Mouse (Mus musculus): ENCODE results near the gene Vps26c. TPM values are rescaled to one million over a fixed set of nuclear protein-coding genes. Genes with fewer than 3 reads are reported as not detected.

The Vps26c gene
- 47.4 and 54.6 TPM in 2 replicates for polyA plus RNA-seq (2014; fragmentation: Nextera tagmentation; extraction: Ambion mirVana)

DNA sequence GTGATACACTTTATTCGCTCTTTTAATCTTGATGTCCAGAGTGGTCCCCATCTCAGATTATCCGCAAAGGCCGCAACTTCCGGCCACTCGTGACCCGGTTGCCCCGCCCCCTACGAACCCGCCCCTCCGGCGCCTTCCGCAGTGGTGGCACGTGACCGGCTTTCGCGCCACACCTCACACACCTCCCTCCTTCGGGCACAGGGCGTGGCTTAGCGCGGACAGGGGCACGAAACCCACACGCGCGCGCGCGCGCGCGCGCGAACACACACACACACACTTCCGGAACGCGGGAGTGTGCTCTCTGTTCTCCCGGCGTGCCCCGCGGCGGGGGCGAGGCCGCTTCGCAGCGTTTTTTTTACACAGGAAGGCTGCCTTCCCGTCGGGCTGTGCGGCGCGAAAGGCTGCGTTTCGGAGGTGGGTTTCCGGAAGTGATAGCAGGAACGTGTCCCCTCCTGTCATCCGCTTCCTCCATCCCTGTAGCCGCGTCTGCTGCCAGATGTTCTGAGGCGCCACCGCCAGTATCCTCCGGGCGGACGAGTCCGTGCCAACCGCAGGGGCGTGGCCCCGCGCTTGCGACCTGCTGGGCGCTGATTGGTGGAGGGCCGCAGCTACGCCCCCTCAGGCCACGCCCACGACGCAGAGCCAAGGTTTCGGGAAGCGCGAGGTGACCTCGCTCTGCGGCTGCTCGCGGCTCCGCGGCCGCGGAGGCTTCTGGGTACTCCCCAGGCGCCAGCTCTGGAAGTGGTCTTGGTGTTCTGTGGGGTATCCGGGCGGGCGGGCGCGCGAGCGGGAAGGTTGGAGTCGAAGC, at the start of gene Vps26c:
Vps26c (minus strand) TSS at position 487 of the 808 bp plus-strand sequence.
- Histone ChIP-seq H3K9me3 (replicated peaks; ENCODE audit: control insufficient read depth, low read length) (no peaks in the 10 kb centered on the region), H3K27ac (ENCODE audit: low read depth, low read length) (peak within 1 kb of the TSS; percentile 96), H3K4me1 (ENCODE audit: control insufficient read depth, insufficient read depth, low read length) (peaks cover 22% of the 10 kb centered on the region), H3K9ac (ENCODE audit: low read depth, low read length) (peak within 1 kb of the TSS; percentile 83), H3K4me3 (ENCODE audit: low read depth, low read length) (peak within 1 kb of the TSS; percentile 73), H3K27me3 (ENCODE audit: control insufficient read depth, insufficient read depth, low read length) (no peaks in the 10 kb centered on the region), H3K36me3 (ENCODE audit: control insufficient read depth, insufficient read depth, low read length) (no peaks in the 10 kb centered on the region), H3K4me2 (peak within 1 kb of the TSS; percentile 67)
- ATAC-seq (replicated peaks; ENCODE audit: insufficient number of reproducible peaks, low FRiP score, low TSS enrichment) = peak; percentile 92
- WGBS (ENCODE audit: insufficient replicate concordance) = under 1% methylated on average over 92 of the region's 93 CpGs

DNA sequence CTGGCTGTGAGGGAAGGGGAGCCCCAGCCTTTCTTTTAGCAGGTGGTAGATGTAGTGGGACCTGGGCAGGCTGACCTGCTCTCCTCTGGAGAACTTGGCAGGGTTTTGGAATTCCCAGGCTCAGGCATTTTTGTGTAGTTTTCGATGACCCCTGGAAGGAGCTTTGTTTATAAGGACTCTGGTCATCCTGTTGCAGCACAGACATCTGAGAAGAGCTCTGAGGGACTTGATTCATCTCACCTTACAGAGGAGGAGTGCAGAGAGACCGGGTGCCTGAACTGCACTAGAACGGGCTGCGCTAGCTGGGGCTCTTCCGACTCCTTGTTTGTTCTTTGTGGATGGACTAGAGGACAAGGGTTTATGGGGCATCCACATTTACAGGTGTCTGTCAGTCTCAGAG, 49.1 kb upstream of the Vps26c start:
- Histone ChIP-seq H3K27me3 (ENCODE audit: control insufficient read depth, insufficient read depth, low read length) (no peaks in the 10 kb centered on the region), H3K4me3 (ENCODE audit: low read depth, low read length) (no peak overlapping the region), H3K27ac (ENCODE audit: low read depth, low read length) (no peak overlapping the region), H3K4me1 (ENCODE audit: control insufficient read depth, insufficient read depth, low read length) (peaks cover 51% of the 10 kb centered on the region), H3K4me2 (no peak overlapping the region), H3K9me3 (replicated peaks; ENCODE audit: control insufficient read depth, low read length) (no peaks in the 10 kb centered on the region), H3K9ac (ENCODE audit: low read depth, low read length) (no peak overlapping the region), H3K36me3 (ENCODE audit: control insufficient read depth, insufficient read depth, low read length) (no peaks in the 10 kb centered on the region)
- WGBS (ENCODE audit: insufficient replicate concordance) = 69% methylated on average over 5 of the region's 5 CpGs
- ATAC-seq (replicated peaks; ENCODE audit: insufficient number of reproducible peaks, low FRiP score, low TSS enrichment) = no peak

DNA sequence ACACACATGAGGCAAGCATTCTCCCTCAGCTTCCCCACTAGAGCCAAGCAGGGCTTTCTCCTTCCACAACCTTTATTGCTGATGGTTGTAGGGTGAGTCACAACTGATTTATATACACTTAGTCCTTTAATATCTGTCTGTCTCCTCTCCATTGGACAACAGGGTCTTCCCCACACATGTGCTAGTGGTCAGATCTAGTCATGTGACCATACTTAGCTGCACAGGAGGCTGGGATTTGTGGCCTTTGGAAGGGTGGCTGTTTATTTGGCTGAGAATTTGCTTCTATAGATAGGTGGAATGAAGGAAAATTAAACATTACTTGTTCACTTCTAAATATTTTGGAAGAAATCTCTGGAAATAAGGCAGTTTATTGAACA, 48.1 kb upstream of the Vps26c start:
- H3K27ac ChIP-seq (ENCODE audit: low read depth, low read length) = no peak overlapping the region
- H3K36me3 ChIP-seq (ENCODE audit: control insufficient read depth, insufficient read depth, low read length) = no peaks in the 10 kb centered on the region
- H3K4me2 ChIP-seq = no peak overlapping the region
- H3K4me3 ChIP-seq (ENCODE audit: low read depth, low read length) = no peak overlapping the region
- H3K9ac ChIP-seq (ENCODE audit: low read depth, low read length) = no peak overlapping the region
- peaks cover 45% of the 10 kb centered on the region for H3K4me1 ChIP-seq (ENCODE audit: control insufficient read depth, insufficient read depth, low read length)
- ATAC-seq (replicated peaks; ENCODE audit: insufficient number of reproducible peaks, low FRiP score, low TSS enrichment) = no peak
- H3K27me3 ChIP-seq (ENCODE audit: control insufficient read depth, insufficient read depth, low read length) = no peaks in the 10 kb centered on the region
- H3K9me3 ChIP-seq (replicated peaks; ENCODE audit: control insufficient read depth, low read length) = no peaks in the 10 kb centered on the region

DNA sequence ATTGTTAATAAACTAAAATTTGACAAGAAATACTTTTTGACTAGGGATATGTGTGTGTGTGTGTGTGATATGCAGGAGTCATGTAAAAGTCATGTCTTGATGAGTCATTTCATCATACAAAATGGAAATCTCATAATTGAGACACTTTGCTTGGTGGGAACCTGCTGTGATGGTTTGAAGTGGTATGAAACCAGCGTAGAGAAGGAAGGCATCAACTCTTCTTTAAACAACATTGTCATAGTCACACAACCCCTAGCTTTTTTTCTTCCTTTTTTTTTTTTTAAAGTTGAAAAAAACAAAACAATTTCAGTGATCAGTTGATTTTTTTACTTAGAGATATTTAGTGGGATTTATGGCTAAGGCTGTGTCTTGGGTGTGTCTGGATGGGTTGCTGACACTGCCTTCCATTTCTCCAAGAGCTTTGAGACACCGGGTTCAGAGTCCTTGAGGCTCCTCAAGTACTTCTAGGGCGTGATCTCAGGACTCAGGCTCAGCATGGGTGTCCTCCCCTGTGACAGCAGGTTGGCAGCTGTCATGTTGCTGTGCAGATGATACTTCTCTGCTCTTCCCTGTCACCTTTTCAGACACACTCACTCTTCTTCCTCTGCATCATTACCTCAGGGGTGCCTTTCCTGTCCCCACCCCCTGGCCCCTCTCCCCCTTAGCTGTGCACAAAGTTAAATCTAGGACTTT, 47.5 kb upstream of the Vps26c start:
- Histone ChIP-seq H3K9me3 (replicated peaks; ENCODE audit: control insufficient read depth, low read length) (no peaks in the 10 kb centered on the region), H3K4me3 (ENCODE audit: low read depth, low read length) (no peak overlapping the region), H3K36me3 (ENCODE audit: control insufficient read depth, insufficient read depth, low read length) (no peaks in the 10 kb centered on the region), H3K27me3 (ENCODE audit: control insufficient read depth, insufficient read depth, low read length) (no peaks in the 10 kb centered on the region), H3K4me2 (no peak overlapping the region), H3K27ac (ENCODE audit: low read depth, low read length) (no peak overlapping the region), H3K9ac (ENCODE audit: low read depth, low read length) (no peak overlapping the region), H3K4me1 (ENCODE audit: control insufficient read depth, insufficient read depth, low read length) (peaks cover 45% of the 10 kb centered on the region)
- no peak for ATAC-seq (replicated peaks; ENCODE audit: insufficient number of reproducible peaks, low FRiP score, low TSS enrichment)
- 70% methylated on average over 3 of the region's 3 CpGs for WGBS (ENCODE audit: insufficient replicate concordance)

DNA sequence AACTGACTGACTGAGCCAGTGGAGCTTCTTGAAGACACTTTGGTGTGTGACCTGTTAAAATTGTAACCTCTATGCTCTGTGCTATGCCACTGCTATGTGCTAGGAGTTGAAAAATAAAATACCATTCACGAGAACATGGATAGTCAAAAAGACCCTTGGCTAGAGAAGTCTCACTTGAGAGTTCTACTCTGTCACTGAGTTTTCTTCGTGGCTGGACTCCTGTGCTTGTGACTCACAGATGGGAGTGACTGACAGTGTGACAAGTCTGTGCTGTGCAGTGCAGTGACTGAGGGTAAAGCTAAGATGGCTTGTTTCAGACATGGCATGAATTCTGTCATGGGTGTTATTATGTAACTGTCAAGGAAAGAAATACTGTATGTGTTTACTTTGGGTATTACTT, 45.8 kb upstream of the Vps26c start:
- 0 out of 2 replicates have a peak overlapping the region, but pooled peaks have one; percentile 8 for H3K4me3 ChIP-seq (ENCODE audit: low read depth, low read length)
- H3K27ac ChIP-seq (ENCODE audit: low read depth, low read length) = no peak overlapping the region
- peaks cover 42% of the 10 kb centered on the region for H3K4me1 ChIP-seq (ENCODE audit: control insufficient read depth, insufficient read depth, low read length)

DNA sequence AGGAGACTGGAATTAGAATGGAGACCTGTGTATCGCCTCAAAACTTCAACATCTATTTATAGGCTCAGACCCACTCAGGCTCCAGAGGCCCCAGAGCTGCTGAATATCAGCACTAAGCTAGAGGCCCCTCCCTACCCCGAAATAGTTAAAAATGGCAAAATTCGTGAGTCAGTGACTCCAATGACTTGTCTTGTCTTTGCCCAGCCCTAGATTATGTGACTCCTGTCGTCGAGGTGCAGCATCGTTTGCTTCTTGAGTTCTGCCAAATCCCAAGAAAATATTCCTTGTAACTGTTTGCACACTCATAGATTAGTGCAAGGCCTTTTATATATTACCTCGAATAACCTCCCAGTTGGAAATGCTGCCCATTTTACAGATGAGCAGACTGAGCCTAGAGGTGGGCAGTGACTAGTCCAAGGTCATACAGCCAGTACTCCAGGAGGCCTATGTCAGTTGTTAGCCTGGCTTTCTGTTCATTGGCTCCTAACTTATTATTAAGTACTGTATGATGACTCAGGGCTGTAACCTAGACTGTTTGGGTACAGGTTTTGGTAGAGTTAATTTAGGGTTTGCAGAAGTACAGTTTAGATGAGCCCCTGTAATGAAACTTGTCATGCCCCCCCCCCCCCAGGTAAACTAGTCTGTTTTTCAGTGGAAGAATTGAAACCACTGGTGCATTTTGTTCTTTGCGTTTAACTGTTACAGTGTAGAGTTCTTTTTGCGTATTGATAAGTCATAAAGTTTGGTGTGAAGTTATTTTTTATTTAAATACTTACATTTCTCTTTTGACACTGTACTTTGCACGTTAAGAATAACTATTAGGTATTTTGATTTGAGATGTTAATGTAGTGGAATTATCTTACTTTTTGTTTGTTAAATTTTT, 44.7 kb upstream of the Vps26c start:
- ATAC-seq (replicated peaks; ENCODE audit: insufficient number of reproducible peaks, low FRiP score, low TSS enrichment) = no peak
- 26% methylated on average over 10 of the region's 10 CpGs for WGBS (ENCODE audit: insufficient replicate concordance)
- peaks cover 37% of the 10 kb centered on the region for H3K4me1 ChIP-seq (ENCODE audit: control insufficient read depth, insufficient read depth, low read length)

More for the DNA sequence above, 45.8 kb upstream of the Vps26c start:
- Histone ChIP-seq H3K27me3 (ENCODE audit: control insufficient read depth, insufficient read depth, low read length) (no peaks in the 10 kb centered on the region), H3K9me3 (replicated peaks; ENCODE audit: control insufficient read depth, low read length) (no peaks in the 10 kb centered on the region), H3K36me3 (ENCODE audit: control insufficient read depth, insufficient read depth, low read length) (no peaks in the 10 kb centered on the region), H3K9ac (ENCODE audit: low read depth, low read length) (peak overlapping the region; percentile 34; the same call in 1 of the 2 replicates), H3K4me2 (peak overlapping the region; percentile 49)
- ATAC-seq (replicated peaks; ENCODE audit: insufficient number of reproducible peaks, low FRiP score, low TSS enrichment) = no peak
- WGBS (ENCODE audit: insufficient replicate concordance) = 32% methylated on average over 2 of the region's 2 CpGs

DNA sequence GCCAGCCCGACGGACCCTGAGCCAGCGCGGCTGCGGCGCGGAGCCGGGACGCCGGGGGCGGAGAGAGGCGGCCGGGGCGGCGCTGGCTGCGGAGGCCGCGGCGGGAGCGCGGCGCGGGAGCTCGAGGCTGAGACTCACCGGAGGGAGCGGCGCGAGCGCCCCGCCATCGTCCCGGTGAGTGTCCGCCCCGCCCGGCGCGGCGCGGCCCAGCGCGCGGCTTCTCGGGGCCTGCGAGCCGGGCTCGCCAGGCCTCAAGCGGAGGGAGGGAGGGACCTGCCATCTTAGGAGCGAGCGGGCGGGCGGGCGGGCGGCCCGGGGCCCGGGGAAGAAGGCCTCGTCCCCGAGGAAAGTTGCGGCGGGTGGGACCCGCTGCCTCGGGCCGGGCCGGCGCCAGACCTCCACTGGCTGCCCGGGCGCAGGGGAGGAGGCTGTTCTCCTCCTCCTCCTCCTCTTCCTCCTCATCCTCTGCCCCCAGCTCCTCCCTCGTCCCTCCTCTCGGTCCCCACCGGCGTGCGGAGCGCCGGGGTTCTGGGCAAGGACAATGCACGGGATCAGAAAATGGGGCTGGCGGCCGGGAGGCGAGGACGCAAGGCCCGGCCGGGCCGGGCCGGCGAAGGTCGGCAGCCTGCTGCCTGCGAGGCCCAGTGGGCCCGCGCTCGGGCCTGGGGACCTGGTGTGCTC, 43.9 kb upstream of the Vps26c start:
- Histone ChIP-seq H3K4me1 (ENCODE audit: control insufficient read depth, insufficient read depth, low read length) (peaks cover 29% of the 10 kb centered on the region), H3K4me2 (peak overlapping the region; percentile 83), H3K27ac (ENCODE audit: low read depth, low read length) (peak overlapping the region; percentile 100), H3K27me3 (ENCODE audit: control insufficient read depth, insufficient read depth, low read length) (no peaks in the 10 kb centered on the region), H3K4me3 (ENCODE audit: low read depth, low read length) (peak overlapping the region; percentile 72), H3K36me3 (ENCODE audit: control insufficient read depth, insufficient read depth, low read length) (no peaks in the 10 kb centered on the region), H3K9ac (ENCODE audit: low read depth, low read length) (peak overlapping the region; percentile 100), H3K9me3 (replicated peaks; ENCODE audit: control insufficient read depth, low read length) (no peaks in the 10 kb centered on the region)
- ATAC-seq (replicated peaks; ENCODE audit: insufficient number of reproducible peaks, low FRiP score, low TSS enrichment) = 0 out of 2 replicates have a peak, but pooled peaks have one; percentile 10
- WGBS (ENCODE audit: insufficient replicate concordance) = under 1% methylated on average over 43 of the region's 88 CpGs

More for the DNA sequence above, 44.7 kb upstream of the Vps26c start:
- Histone ChIP-seq H3K27me3 (ENCODE audit: control insufficient read depth, insufficient read depth, low read length) (no peaks in the 10 kb centered on the region), H3K4me2 (peak overlapping the region; percentile 83), H3K9me3 (replicated peaks; ENCODE audit: control insufficient read depth, low read length) (no peaks in the 10 kb centered on the region), H3K4me3 (ENCODE audit: low read depth, low read length) (peak overlapping the region; percentile 72), H3K9ac (ENCODE audit: low read depth, low read length) (peak overlapping the region; percentile 100), H3K36me3 (ENCODE audit: control insufficient read depth, insufficient read depth, low read length) (no peaks in the 10 kb centered on the region), H3K27ac (ENCODE audit: low read depth, low read length) (peak overlapping the region; percentile 100)
